Mouse (Mus musculus) forebrain, embryonic 15.5 days (tissue): Measurements from ENCODE around the gene Olfr506. TPM values are rescaled to one million over a fixed set of nuclear protein-coding genes. Genes with fewer than 3 reads are reported as not detected.
"Not testable (repeated sequence)": the region's sequence is repeated elsewhere in the genome, so short reads cannot be mapped to it uniquely, and the experiment has no call there.

Experiments used
- ATAC-seq: fragments of 200-750 bp; cut with Nextera tagmentation; replicated peaks from 2 replicates; pipeline ENCODE4 v1.8.0; 2017; ENCODE audit warnings: mild to moderate bottlenecking, moderate TSS enrichment, moderate library complexity
- H3K27ac ChIP-seq: fragments of 300-500 bp; sonication (generic); replicated peaks from 2 replicates; pipeline ENCODE4 v1.5.1; 2015; ENCODE audit warnings: mild to moderate bottlenecking, inconsistent platforms
- H3K27me3 ChIP-seq: fragments of 300-500 bp; sonication (generic); 2 replicates; pipeline ENCODE4 v1.6.1; 2015; ENCODE audit warnings: inconsistent platforms
- H3K36me3 ChIP-seq: fragments of 300-500 bp; sonication (generic); 2 replicates; pipeline ENCODE4 v1.6.1; 2015; ENCODE audit warnings: mild to moderate bottlenecking, inconsistent platforms
- H3K4me1 ChIP-seq: fragments of 300-500 bp; sonication (generic); 2 replicates; pipeline ENCODE4 v1.6.1; 2015; ENCODE audit warnings: inconsistent platforms
- H3K4me2 ChIP-seq: fragments of 300-500 bp; sonication (generic); replicated peaks from 2 replicates; pipeline ENCODE4 v1.6.1; 2015; ENCODE audit warnings: mild to moderate bottlenecking, inconsistent platforms
- H3K4me3 ChIP-seq: fragments of 300-500 bp; sonication (generic); 2 replicates; pipeline ENCODE4 v1.5.1; 2015; ENCODE audit warnings: mild to moderate bottlenecking, inconsistent platforms
- H3K9ac ChIP-seq: fragments of 300-500 bp; sonication (generic); replicated peaks from 2 replicates; pipeline ENCODE4 v1.6.1; 2015; ENCODE audit warnings: mild to moderate bottlenecking, inconsistent platforms
- H3K9me3 ChIP-seq: fragments of 300-500 bp; sonication (generic); 2 replicates; pipeline ENCODE4 v1.6.1; 2016; ENCODE audit warnings: inconsistent platforms
- WGBS: fragments of 180-500 bp; shearing (Covaris S2); methylation state at CpG from one replicate; pipeline ENCODE4 v1.1.7; 2015; ENCODE audit warnings: mixed read lengths; 5-methylcytosine and 5-hydroxymethylcytosine counted together
- polyA plus RNA-seq: library from polyadenylated mRNA; unstranded; fragments of >200 nt; fragmentation: Nextera tagmentation; extraction: Ambion mirVana; gene quantifications from 2 replicates; pipeline ENCODE4 v1.2.1, GENCODE M21; 2015

The Olfr506 gene
- polyA plus RNA-seq, result not detected in 2 replicates

DNA sequence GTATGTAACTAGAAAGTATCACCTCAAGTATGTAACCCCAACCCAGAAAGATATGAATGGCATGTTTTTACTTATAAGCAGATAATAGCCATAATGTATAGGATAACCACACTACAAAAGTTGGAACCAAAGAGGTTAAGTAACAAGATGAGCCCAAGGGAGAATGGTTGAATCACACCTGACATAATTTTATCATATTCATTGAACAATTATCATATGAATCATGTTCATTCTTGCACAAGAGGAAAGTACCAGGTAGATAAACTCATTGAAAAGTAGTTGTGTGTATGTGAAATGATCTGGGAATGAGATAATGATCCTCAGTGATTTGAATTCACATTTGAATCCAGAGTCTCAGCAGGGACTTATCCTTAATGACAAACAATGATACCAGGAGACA is at the start of gene Olfr506:
Gene Olfr506, plus strand, starts transcription at position 301 of the 400 bp plus-strand sequence.
- H3K9me3 ChIP-seq, result no peaks in the 10 kb centered on the region
- no peaks in the 10 kb centered on the region for H3K36me3 ChIP-seq
- no peaks in the 10 kb centered on the region for H3K27me3 ChIP-seq
- no peaks in the 10 kb centered on the region for H3K4me1 ChIP-seq
- no peak within 1 kb of the TSS for H3K27ac ChIP-seq
- no peak for ATAC-seq
- H3K9ac ChIP-seq, result no peak within 1 kb of the TSS
- H3K4me2 ChIP-seq, result no peak within 1 kb of the TSS
- H3K4me3 ChIP-seq, result no peak within 1 kb of the TSS

DNA sequence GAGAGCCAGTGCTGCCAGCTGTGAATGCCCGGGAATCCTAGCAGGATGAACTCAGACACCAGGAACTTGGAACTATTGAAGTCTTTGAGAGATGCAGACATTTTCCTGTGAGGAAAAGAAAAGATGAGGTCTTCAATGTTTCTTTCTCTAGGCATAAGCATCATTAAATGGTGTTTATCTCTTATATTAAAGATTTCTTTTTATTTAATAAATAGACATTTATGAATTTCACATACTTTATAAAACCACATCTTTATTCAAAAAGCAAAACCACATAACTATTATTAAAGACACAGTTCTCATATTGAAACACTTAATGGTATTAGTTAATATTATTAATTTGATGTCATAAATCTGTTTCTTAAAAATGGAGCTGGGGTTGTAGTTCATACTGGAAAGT is 44.9 kb upstream of the Olfr506 start, which contains the start of gene Olfr504:
Gene Olfr504, minus strand, starts transcription at position 101 of the 400 bp plus-strand sequence.
- WGBS, result 93% methylated on average over 1 of the region's 1 CpGs
- Histone ChIP-seq H3K36me3 (no peaks in the 10 kb centered on the region), H3K27ac (no peak within 1 kb of the TSS), H3K4me3 (no peak within 1 kb of the TSS), H3K9ac (no peak within 1 kb of the TSS), H3K27me3 (no peaks in the 10 kb centered on the region), H3K4me1 (no peaks in the 10 kb centered on the region), H3K4me2 (no peak within 1 kb of the TSS), H3K9me3 (no peaks in the 10 kb centered on the region)
- ATAC-seq, result no peak

DNA sequence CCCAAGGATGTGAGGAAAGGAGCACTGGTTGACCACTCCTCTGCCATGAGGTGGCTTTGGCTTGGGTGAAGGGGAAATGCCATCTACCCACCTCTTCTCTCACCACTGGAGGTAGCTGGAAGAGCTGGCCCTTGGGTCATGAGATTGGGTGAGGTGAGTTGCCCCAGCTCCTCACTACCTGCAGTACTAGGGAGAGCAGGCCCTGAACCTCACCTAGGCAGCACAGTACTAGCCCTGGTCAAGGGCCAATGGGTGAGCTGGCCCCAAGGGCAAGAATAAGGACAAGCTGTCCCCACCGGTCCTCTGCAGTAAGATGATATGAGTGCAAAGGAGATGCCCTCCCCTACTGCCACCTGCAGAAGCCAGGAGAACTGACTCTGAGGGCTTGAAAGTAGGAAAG is 20.8 kb upstream of the Olfr506 start:
- no peak overlapping the region for H3K4me2 ChIP-seq
- H3K36me3 ChIP-seq, result no peaks in the 10 kb centered on the region
- no peaks in the 10 kb centered on the region for H3K27me3 ChIP-seq
- no peak overlapping the region for H3K9ac ChIP-seq
- H3K27ac ChIP-seq, result no peak overlapping the region
- no peak for ATAC-seq
- H3K9me3 ChIP-seq, result no peaks in the 10 kb centered on the region
- 89% methylated on average over 1 of the region's 1 CpGs for WGBS
- H3K4me3 ChIP-seq, result no peak overlapping the region
- H3K4me1 ChIP-seq, result no peaks in the 10 kb centered on the region

DNA sequence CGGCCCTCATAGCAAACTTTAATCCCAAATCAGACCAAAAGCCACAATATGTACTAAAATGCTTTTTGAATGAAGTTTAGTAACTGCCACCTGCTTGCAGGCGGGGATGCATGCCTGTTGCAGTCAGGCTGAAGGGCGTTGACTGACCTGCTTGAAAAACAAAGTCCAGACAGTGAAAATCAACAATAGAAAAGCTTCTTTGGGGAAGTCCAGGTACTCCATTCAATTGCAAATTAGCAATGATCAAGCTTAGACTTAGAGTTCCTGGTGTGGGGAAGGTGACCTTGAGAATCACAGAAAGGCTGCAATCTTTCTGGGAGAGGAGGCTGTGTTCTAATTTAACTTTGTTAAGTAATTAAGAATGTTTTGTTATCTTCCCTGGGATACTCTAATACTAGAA is 8.7 kb upstream of the Olfr506 start:
- not testable (repeated sequence) for H3K4me2 ChIP-seq
- 80% methylated on average over 3 of the region's 3 CpGs for WGBS

DNA sequence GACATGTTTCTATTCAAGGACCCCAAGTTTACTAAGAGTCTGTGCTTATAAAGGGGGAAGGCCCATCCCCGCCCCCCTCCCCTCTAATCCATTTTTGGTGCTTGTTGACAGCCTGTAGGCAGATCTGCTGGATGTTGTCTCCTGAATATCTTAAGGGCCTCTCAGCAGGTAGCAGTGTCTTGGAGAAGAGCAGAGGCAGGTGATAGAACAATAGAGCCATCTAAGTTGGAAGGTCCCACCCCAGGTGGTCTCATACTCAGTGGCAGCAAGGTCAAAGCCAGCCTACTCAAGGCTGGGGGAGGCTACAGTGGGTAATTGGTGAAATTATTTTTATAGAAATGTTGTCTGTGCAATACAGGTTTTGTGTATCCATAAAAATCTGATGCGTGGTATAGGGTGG is 3.5 kb downstream of the Olfr506 start:
- Histone ChIP-seq H3K27ac (no peak overlapping the region), H3K9me3 (no peaks in the 10 kb centered on the region), H3K4me3 (no peak overlapping the region), H3K4me1 (no peaks in the 10 kb centered on the region), H3K36me3 (no peaks in the 10 kb centered on the region), H3K9ac (no peak overlapping the region), H3K27me3 (no peaks in the 10 kb centered on the region), H3K4me2 (no peak overlapping the region)
- no peak for ATAC-seq
- WGBS, result 81% methylated on average over 2 of the region's 2 CpGs

More for the DNA sequence above, 8.7 kb upstream of the Olfr506 start:
- H3K27me3 ChIP-seq, H3K9ac ChIP-seq, H3K4me3 ChIP-seq, H3K36me3 ChIP-seq, H3K4me1 ChIP-seq, H3K9me3 ChIP-seq, ATAC-seq, H3K27ac ChIP-seq: not testable (repeated sequence)

DNA sequence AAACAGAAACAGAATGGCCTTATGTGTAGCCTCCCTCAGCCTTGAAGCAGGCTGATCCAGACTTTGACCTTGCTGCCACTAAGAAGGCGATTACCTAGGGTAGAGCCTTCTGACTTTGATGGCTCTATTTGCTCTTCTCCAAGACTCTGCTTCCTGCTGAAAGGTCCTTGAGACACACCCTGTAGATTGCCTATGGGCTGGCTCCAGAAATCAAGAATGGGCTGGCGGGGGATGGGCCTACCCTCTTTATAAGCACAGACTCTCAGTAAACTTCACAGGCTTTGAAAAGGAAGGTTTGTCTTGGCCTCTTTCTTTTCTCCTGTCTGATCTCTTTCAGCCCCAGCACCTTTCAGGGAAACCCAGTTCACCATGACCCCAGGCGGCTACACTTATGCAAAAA is 6.2 kb downstream of the Olfr506 start:
- not testable (repeated sequence) for H3K4me1 ChIP-seq, H3K9me3 ChIP-seq, H3K27ac ChIP-seq, H3K4me3 ChIP-seq, H3K36me3 ChIP-seq, H3K9ac ChIP-seq, H3K27me3 ChIP-seq, H3K4me2 ChIP-seq, ATAC-seq
- 65% methylated on average over 3 of the region's 3 CpGs for WGBS

DNA sequence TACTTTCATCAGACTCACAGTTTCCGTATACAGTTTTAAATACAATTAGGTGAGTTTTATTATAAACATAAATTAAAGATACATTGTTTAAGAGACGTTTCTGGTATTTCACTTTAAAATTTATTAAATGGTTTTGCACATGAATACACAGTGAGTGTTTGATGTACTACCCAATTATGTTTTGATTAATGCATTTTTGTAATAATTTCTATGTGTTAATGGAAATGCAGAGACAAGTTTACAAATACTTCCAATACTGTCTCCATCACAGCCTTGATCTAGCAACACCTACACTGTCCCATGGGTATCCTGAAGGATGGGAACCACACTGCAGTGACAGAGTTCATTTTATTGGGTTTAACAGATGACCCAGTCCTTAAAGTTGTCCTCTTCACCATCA is 10.9 kb downstream of the Olfr506 start, which contains the start of gene Olfr507:
Gene Olfr507, plus strand, starts transcription at position 301 of the 400 bp plus-strand sequence.
- no peak within 1 kb of the TSS for H3K4me2 ChIP-seq
- H3K4me1 ChIP-seq, result no peaks in the 10 kb centered on the region
- H3K9me3 ChIP-seq, result no peaks in the 10 kb centered on the region
- no peaks in the 10 kb centered on the region for H3K27me3 ChIP-seq
- H3K4me3 ChIP-seq, result no peak within 1 kb of the TSS
- no peak for ATAC-seq
- H3K27ac ChIP-seq, result no peak within 1 kb of the TSS
- WGBS, result 83% methylated on average over 2 of the region's 2 CpGs
- no peak within 1 kb of the TSS for H3K9ac ChIP-seq
- H3K36me3 ChIP-seq, result no peaks in the 10 kb centered on the region

DNA sequence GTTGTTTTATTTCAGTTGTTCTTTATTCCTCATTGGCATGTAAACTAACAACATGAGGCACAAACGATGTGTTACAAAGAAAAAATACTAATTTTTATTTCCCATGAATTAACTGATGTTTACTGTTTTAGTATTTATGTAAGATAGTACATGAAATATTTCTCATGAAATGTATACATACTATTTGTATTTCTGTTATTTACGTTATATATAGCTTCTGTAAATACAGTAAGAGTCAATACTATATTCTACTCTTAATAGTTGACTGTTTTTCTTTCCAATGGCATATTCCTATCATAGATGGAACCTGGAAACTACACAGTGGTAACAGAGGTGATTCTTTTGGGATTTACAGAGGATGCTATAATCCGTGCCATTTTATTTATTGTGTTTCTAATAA is 19.1 kb downstream of the Olfr506 start, which contains the start of gene Olfr508:
Gene Olfr508, plus strand, starts transcription at position 301 of the 400 bp plus-strand sequence.
- WGBS, result 87% methylated on average over 3 of the region's 3 CpGs

DNA sequence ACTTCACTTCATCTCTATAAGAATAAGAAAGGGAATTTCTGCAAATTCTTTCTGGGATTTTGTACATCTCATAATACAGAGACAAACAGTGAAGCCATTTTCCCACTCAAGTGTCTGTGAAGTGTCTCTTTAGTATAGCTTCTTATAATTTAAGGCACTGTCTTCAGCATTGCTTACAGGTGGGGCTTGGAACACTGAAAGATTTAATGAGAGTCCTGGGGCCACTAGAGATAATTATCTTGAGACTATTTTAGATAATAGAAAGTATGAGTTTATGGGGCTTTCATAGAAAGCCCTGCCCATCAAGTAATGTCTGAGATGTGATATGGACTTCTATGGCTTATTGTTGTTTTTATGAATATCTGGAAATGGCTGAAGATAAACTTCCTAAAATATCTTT is 41.2 kb downstream of the Olfr506 start, which contains the start of gene Olfr509:
Gene Olfr509, minus strand, starts transcription at position 101 of the 400 bp plus-strand sequence.
- no peaks in the 10 kb centered on the region for H3K4me1 ChIP-seq
- H3K27ac ChIP-seq, result no peak within 1 kb of the TSS
- no peak for ATAC-seq
- H3K4me2 ChIP-seq, result no peak within 1 kb of the TSS
- no peaks in the 10 kb centered on the region for H3K27me3 ChIP-seq
- H3K9ac ChIP-seq, result no peak within 1 kb of the TSS
- H3K36me3 ChIP-seq, result no peaks in the 10 kb centered on the region
- no peaks in the 10 kb centered on the region for H3K9me3 ChIP-seq
- H3K4me3 ChIP-seq, result no peak within 1 kb of the TSS

More for the DNA sequence above, 19.1 kb downstream of the Olfr506 start, which contains the start of gene Olfr508:
- Histone ChIP-seq H3K36me3 (no peaks in the 10 kb centered on the region), H3K27me3 (no peaks in the 10 kb centered on the region), H3K4me3 (no peak within 1 kb of the TSS), H3K9ac (no peak within 1 kb of the TSS), H3K27ac (no peak within 1 kb of the TSS), H3K4me1 (no peaks in the 10 kb centered on the region), H3K4me2 (no peak within 1 kb of the TSS), H3K9me3 (no peaks in the 10 kb centered on the region)
- ATAC-seq, result no peak

DNA sequence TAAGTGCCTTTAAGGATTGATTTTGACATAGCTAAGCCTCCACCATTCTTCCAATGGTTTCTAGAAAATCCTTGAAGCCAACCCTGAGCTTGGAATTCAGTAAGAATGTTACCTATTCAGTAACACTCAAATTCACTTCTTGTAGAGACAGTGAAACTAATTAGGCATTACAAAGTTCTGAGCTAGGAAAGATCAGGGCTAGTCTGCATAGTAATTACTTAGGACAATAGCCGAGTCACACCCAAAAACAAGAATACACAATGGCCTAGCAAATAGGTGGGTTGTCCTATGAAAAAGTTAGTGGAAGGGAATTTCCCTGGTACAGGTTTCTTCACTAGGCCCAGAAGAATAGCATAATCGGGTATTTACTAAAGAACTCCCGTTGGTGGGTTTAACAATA is 51.8 kb downstream of the Olfr506 start:
- H3K4me2 ChIP-seq, result no peak overlapping the region
- no peak for ATAC-seq
- 82% methylated on average over 3 of the region's 3 CpGs for WGBS

More for the DNA sequence above, 51.8 kb downstream of the Olfr506 start:
- Histone ChIP-seq H3K9me3 (no peaks in the 10 kb centered on the region), H3K27me3 (no peaks in the 10 kb centered on the region), H3K36me3 (no peaks in the 10 kb centered on the region), H3K9ac (no peak overlapping the region), H3K4me3 (no peak overlapping the region), H3K4me1 (no peaks in the 10 kb centered on the region), H3K27ac (no peak overlapping the region)

Other genes with a start within 250 kb of the Olfr506 start
- not detected in 2 replicates for gene Olfr494, start 245.5 kb upstream of the Olfr506 start, polyA plus RNA-seq
- gene Olfr495, start 217.6 kb upstream of the Olfr506 start, polyA plus RNA-seq, result not detected in 2 replicates
- not detected in 2 replicates for gene Olfr497, start 190.4 kb upstream of the Olfr506 start, polyA plus RNA-seq
- not detected in 2 replicates for gene Olfr498, start 145.5 kb upstream of the Olfr506 start, polyA plus RNA-seq
- not detected in 2 replicates for gene Olfr502, start 85.7 kb upstream of the Olfr506 start, polyA plus RNA-seq
- gene Olfr503, start 66.3 kb upstream of the Olfr506 start, polyA plus RNA-seq, result not detected in 2 replicates
- gene Olfr504, start 45.0 kb upstream of the Olfr506 start, polyA plus RNA-seq, result not detected in 2 replicates
- not detected in 2 replicates for gene Olfr507, start 11.0 kb downstream of the Olfr506 start, polyA plus RNA-seq
- not detected in 2 replicates for gene Olfr508, start 19.2 kb downstream of the Olfr506 start, polyA plus RNA-seq
- not detected in 2 replicates for gene Olfr509, start 41.1 kb downstream of the Olfr506 start, polyA plus RNA-seq
- gene Olfr510, start 55.6 kb downstream of the Olfr506 start, polyA plus RNA-seq, result not detected in 2 replicates
- gene Olfr512, start 102.5 kb downstream of the Olfr506 start, polyA plus RNA-seq, result not detected in 2 replicates
- gene Olfr513, start 140.2 kb downstream of the Olfr506 start, polyA plus RNA-seq, result not detected in 2 replicates
- gene Olfr514, start 215.2 kb downstream of the Olfr506 start, polyA plus RNA-seq, result not detected in 2 replicates
- not detected in 2 replicates for gene Olfr516, start 239.7 kb downstream of the Olfr506 start, polyA plus RNA-seq